Mouse (Mus musculus): ENCODE measurements at regions not wholly inside any gene's neighbourhood (a gene's known extent, or its start where the extent isn't known, plus 50 kb on each side); places are given as distances from the start of the nearest gene placed in this dataset.
A peak's percentile ranks its signal among the peaks of the same experiment; 100 is the strongest.

DNA sequence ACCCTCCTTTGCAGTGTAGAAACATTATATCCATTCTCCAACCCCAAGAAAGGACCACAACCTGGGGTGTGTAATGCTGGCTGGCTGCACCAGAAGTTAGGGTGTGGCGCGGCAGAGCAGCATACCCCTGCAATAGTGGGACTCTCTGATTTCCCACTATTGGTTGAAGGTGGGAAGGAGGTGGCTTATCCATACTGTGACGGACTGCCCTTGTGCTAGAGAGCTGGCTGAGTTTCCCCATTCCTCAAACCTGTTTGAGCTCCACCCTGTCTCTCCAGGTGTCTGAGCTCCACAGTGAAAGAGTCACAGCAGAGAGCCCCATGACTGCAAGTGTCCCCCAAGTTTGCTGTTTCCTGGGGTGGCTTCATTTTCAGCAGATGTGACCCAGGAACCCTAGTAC is 79.6 kb downstream of the Sik1 start:
- CTCF ChIA-PET: no interaction called here
- no peak for TF ChIP-seq CTCF (IDR thresholded peaks at IDR 0.05)
- ATAC-seq: no peak
- POLR2A ChIA-PET: no interaction called here
- H3K27me3 ChIP-seq: no peaks in the 10 kb centered on the region
- DNase-seq (ENCODE audit: low read depth, low spot score): no peak
- in situ Hi-C loops (cut with MboI; ENCODE audit: low pct_unique_long_range_greater_than_20kb): no loop called here

DNA sequence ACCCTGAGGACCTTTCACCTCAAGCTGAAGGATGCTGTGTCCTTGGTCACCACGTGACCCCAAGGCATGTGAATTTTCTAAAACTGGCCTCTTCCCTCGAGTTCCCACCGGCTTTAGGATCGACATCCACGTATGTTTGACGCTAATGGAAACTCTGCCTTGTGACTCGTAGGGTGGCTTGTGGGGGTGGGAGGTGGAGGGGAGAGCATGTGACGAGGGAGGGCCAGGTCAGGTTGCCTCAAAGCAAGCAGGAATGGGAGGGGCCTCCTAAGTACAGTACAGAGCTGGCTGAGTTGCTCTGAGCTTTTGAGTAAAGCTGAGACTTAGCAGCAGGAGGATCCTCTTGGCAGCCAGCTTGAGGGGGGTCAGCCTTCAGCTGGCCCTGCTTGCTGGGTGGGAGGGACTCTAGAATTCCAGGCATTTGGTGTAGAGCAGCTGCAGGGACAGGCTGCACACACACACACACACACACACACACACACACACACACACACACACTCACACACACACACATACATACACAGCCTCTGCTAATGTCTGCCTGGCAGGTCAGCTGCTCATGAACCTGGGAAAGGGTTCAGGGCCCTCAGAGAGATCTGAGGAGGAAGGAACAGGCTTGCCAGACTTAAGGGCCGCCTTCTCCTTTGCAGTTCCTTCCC is 78.5 kb downstream of the Sik1 start:
- TF ChIP-seq CTCF (IDR thresholded peaks at IDR 0.05): no peak
- CTCF ChIA-PET: no interaction called here
- no peak for DNase-seq (ENCODE audit: low read depth, low spot score)
- in situ Hi-C loops (cut with MboI; ENCODE audit: low pct_unique_long_range_greater_than_20kb): no loop called here
- H3K27me3 ChIP-seq: no peaks in the 10 kb centered on the region
- ATAC-seq: no peak
- POLR2A ChIA-PET: interaction anchor here (0.6 kb wide), 2 partner anchors 13 to 104 kb away, joined by 3 read pairs; no protein-coding TSS in a partner anchor

DNA sequence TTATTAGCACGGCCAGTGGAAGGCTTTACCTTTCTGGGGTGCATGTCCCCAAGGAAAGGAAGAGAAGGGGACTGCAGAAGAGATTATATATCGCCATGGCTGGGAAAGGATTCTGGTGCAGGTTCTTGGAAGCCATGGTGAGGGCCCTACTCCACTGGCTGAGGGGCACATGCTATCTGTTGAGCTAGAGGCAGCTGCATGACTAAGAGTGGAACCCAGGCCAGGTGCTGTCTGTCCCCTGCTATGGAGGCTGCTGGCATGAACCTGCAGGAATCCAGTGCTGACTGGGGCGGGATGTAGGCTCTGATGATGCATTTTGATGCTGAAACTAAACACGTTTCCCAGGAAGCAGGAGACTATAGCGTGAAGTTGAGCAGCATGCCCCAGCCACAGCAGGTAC is 77.9 kb downstream of the Sik1 start:
- in situ Hi-C loops (cut with MboI; ENCODE audit: low pct_unique_long_range_greater_than_20kb): no loop called here
- POLR2A ChIA-PET: no interaction called here
- TF ChIP-seq CTCF (IDR thresholded peaks at IDR 0.05): no peak

DNA sequence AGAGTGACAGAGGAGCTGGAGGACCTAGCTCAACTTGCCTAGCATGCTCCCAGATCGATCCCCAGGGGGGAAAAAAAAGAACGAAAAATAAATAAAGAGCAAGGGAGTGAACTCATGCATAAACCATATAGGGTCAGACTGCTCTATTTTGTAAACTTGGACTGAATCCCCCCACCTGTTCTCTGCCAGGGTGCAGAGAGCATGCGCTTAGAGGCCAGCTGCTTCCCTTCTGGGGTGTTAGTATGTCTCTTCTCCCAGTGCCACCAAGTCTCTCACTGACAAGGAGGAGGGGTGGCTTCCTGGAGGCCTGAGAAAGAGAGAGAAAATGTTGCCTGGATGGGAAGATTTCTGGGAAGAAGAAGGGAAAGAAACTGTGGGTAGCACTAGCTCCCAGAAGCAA is 76.1 kb downstream of the Sik1 start:
- ChIA-PET CTCF (no interaction called here), POLR2A (no interaction called here)
- no peak for ATAC-seq
- in situ Hi-C loops (cut with MboI; ENCODE audit: low pct_unique_long_range_greater_than_20kb): no loop called here
- H3K27me3 ChIP-seq: no peaks in the 10 kb centered on the region
- TF ChIP-seq CTCF (IDR thresholded peaks at IDR 0.05): no peak
- no peak for DNase-seq (ENCODE audit: low read depth, low spot score)

More for the DNA sequence above, 77.9 kb downstream of the Sik1 start:
- ATAC-seq (no peak), DNase-seq (ENCODE audit: low read depth, low spot score) (no peak)
- H3K27me3 ChIP-seq: no peaks in the 10 kb centered on the region
- CTCF ChIA-PET: interaction anchor here (1.3 kb wide), 1 partner anchor 10 kb away, joined by 3 read pairs; no protein-coding TSS in a partner anchor

DNA sequence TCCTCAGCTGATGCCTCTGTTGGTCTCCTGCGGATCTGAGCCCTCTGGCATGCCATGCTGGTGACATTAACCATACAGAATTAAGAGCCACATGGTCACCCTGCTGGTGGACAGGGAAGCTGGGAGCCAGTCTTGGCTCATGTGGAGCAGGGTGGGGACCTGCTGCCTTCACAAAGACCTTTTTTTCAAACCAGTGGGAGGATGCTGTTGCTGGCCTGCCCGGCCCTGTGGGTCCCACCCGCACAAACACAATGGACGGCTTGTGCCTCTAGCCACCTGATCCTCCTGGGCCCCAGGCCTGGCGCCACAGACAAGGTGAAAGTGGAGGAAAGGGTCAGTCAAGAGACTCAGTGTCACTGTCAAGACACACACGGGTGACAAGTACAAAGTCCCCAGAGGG is 73.4 kb downstream of the Sik1 start:
- ChIA-PET POLR2A (no interaction called here), CTCF (no interaction called here)
- DNase-seq (ENCODE audit: low read depth, low spot score): no peak
- in situ Hi-C loops (cut with MboI; ENCODE audit: low pct_unique_long_range_greater_than_20kb): loop anchor here (5.0 kb wide), 2 partner anchors 90 to 240 kb away; no protein-coding TSS in a partner anchor
- ATAC-seq: no peak
- H3K27me3 ChIP-seq: no peaks in the 10 kb centered on the region
- TF ChIP-seq CTCF (IDR thresholded peaks at IDR 0.05): no peak

DNA sequence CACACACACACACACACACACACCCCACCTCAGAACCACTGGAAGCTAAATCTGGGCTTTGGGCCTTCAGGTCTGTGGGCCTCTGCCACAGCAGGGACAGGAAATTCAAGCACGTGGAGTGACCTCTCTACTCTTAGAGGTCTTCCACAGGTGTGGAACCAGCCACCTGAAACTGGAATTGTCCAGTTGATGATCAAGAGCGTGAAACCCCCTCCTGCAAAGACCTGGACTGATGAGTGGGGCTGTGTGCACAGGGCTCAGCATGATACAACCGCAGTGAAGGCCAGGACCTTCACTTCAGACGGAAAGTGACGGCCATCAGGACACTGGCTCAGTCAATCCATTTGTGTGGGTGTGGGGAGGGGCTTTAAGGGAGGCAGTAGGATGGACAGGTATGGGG is 72.5 kb downstream of the Sik1 start:
- POLR2A ChIA-PET: no interaction called here
- CTCF ChIA-PET: no interaction called here
- no peak for DNase-seq (ENCODE audit: low read depth, low spot score)
- in situ Hi-C loops (cut with MboI; ENCODE audit: low pct_unique_long_range_greater_than_20kb): loop anchor here (5.0 kb wide), 2 partner anchors 91 to 239 kb away; no protein-coding TSS in a partner anchor
- no peak for ATAC-seq
- no peak for TF ChIP-seq CTCF (IDR thresholded peaks at IDR 0.05)
- H3K27me3 ChIP-seq: no peaks in the 10 kb centered on the region

DNA sequence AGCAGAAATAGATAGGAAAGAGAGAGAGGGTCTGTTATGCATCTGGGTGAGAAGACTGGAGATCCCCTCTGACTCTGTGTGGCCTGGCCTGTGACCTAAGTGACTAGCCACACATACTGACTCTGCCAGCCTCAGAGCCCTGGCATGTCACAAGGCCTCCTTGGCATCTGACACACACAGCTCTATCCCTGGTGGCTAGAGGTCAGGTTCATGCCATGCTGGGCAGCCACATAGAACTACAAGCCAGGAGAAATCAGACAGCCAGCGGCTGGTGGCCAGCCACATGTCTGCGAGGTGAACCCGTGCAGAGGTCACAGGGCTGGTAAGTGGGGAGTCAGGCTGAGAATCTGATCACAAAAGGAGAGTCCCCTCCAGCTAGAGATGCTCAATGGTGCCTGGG is 67.3 kb downstream of the Sik1 start:
- TF ChIP-seq CTCF (IDR thresholded peaks at IDR 0.05): no peak
- H3K27me3 ChIP-seq: no peaks in the 10 kb centered on the region
- ChIA-PET POLR2A (interaction anchor here (0.6 to 1.2 kb wide), 3 partner anchors 15 to 512 kb away, joined by 3 to 4 read pairs (median 4); no protein-coding TSS in a partner anchor), CTCF (interaction anchor here (1.1 to 2.8 kb wide), 4 partner anchors 15 to 145 kb away, joined by 3 to 6 read pairs (median 4); no protein-coding TSS in a partner anchor)
- ATAC-seq (peak; percentile 12), DNase-seq (ENCODE audit: low read depth, low spot score) (no peak)
- in situ Hi-C loops (cut with MboI; ENCODE audit: low pct_unique_long_range_greater_than_20kb): loop anchor here (5.0 kb wide), 3 partner anchors 44 to 134 kb away; no protein-coding TSS in a partner anchor

DNA sequence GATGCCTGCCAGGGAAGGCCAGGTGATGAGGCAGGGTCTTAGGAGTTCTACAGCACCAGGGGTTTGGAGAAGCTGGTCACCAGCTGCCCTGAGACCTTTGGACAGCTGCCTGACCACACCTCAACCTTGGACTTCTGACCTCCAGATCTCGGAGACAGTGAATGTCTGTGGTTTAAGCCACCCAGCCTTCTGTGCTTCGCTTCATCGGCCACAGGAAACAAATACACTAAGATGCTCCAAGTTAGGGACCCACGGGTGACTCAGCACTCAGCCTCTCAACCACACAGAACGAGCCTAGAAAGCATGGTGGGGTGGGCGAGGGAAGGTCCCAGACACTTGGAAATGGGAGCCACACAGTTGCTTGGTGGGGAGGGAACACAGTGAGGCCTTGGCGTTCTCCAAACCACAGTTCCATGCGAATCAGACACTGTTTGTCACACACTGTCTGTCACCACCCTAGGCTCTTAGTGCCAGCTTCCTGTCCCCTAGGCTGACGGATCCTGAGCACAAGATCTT is 66.5 kb downstream of the Sik1 start:
- CTCF ChIA-PET: interaction anchor here (1.1 to 2.8 kb wide), 3 partner anchors 16 to 144 kb away, joined by 3 to 6 read pairs (median 5); no protein-coding TSS in a partner anchor
- POLR2A ChIA-PET: interaction anchor here (0.6 to 0.8 kb wide), 4 partner anchors 12 to 548 kb away, joined by 3 to 4 read pairs (median 3); no protein-coding TSS in a partner anchor
- in situ Hi-C loops (cut with MboI; ENCODE audit: low pct_unique_long_range_greater_than_20kb): loop anchor here (5.0 kb wide), 3 partner anchors 43 to 133 kb away; no protein-coding TSS in a partner anchor
- no peaks in the 10 kb centered on the region for H3K27me3 ChIP-seq
- DNase-seq (ENCODE audit: low read depth, low spot score): peak; percentile 91
- ATAC-seq: peak; percentile 81
- no peak for TF ChIP-seq CTCF (IDR thresholded peaks at IDR 0.05)

DNA sequence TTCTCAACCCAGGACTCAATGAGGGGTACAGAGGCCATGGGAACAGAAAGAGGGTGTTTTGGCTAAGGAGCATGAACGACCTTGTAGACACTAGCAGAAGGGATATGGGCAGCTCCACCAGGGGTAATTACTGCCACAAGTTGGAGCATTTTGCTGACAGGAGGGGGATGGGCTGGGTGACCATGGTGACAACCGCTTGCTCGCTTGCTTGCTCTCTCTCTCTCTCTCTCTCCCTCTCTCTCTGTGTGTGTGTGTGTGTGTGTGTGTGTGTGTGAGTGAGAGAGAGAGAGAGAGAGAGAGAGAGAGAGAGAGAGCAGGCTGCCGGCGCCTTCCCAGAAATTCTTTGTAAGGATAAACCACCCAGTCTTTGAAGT is 65.7 kb downstream of the Sik1 start:
- no peak for TF ChIP-seq CTCF (IDR thresholded peaks at IDR 0.05)

DNA sequence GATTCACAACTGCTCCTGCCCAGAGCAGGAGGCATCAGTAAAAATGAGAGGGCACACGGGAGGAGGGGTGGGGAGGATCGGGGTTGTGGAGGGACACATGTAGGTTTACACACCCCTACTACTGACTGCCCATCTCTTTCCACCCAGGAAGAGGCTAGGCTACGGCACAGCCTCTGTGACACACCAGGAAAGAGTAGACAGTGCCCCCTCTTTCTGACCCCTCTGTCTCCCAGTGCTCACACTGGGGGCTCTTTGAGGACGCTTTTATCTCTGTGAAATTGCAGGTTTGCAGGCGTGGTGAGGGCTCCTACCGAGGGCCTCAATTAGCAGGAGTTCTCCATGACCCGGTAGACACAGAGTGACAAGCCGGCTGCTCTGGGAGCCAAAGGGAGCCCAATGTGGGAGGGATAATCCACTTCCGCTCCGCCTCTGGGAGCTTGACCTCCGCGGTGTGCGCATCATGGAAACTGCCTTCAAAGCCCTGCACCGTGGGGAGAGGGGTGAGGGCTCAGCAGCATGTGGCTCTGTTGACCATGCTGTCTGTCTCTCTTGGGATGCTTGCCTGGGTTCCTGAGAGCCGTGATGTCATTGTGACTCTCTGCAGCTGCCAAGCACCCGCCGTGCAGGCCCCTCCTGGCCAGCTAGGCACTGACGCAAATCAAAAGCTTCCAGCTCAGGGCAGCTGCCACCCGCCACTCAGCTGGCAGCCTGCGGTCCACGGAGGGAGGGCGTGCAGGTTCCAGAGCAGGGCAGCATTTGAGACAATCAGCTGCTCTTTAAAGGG is 65.1 kb downstream of the Sik1 start:
- CTCF ChIA-PET: interaction anchor here (2.8 kb wide), 1 partner anchor 17 kb away, joined by 6 read pairs; no protein-coding TSS in a partner anchor
- POLR2A ChIA-PET: interaction anchor here (0.6 to 1.5 kb wide), 2 partner anchors 38 to 43 kb away, joined by 3 to 4 read pairs; no protein-coding TSS in a partner anchor
- in situ Hi-C loops (cut with MboI; ENCODE audit: low pct_unique_long_range_greater_than_20kb): no loop called here
- no peak for TF ChIP-seq CTCF (IDR thresholded peaks at IDR 0.05)
- H3K27me3 ChIP-seq: no peaks in the 10 kb centered on the region
- DNase-seq (ENCODE audit: low read depth, low spot score): no peak
- peak; percentile 5 for ATAC-seq

More for the DNA sequence above, 65.7 kb downstream of the Sik1 start:
- ChIA-PET POLR2A (interaction anchor here (0.6 to 1.5 kb wide), 4 partner anchors 13 to 547 kb away, joined by 3 to 4 read pairs (median 3); no protein-coding TSS in a partner anchor), CTCF (interaction anchor here (2.8 kb wide), 1 partner anchor 18 kb away, joined by 6 read pairs; no protein-coding TSS in a partner anchor)
- DNase-seq (ENCODE audit: low read depth, low spot score): no peak
- H3K27me3 ChIP-seq: no peaks in the 10 kb centered on the region
- ATAC-seq: peak; percentile 0
- in situ Hi-C loops (cut with MboI; ENCODE audit: low pct_unique_long_range_greater_than_20kb): loop anchor here (5.0 kb wide), 3 partner anchors 42 to 132 kb away; no protein-coding TSS in a partner anchor

Measured in Patski (cell line).